Mouse (Mus musculus) MEL (cell line): Measurements from ENCODE around the gene Map3k12.

Experiments used
- CHD1 ChIP-seq: IDR thresholded peaks from 2 replicates; pipeline ENCODE4 v1.6.1; 2012; ENCODE audit warnings: low read depth, mild to moderate bottlenecking, inconsistent platforms, low read length, improper control_type of control experiment
- CTCF ChIP-seq, 3 experiments: IDR thresholded peaks in 2 of 3; conservative IDR thresholded peaks in 1 of 3; 2 replicates each; pipeline ENCODE4 v1.5.1; 2011 to 2012; ENCODE audit warnings: low read length in 3 of 3, low read depth in 2 of 3, mild to moderate bottlenecking in 2 of 3, improper control_type of control experiment in 1 of 3, inconsistent platforms in 1 of 3, mixed read lengths in 1 of 3, moderate library complexity in 1 of 3; ENCODE audit not compliant: control insufficient read depth in 1 of 3, insufficient read depth in 1 of 3, poor library complexity in 1 of 3, severe bottlenecking in 1 of 3
- GATA1 ChIP-seq: IDR thresholded peaks from 2 replicates; pipeline ENCODE4 v1.6.1; 2011; ENCODE audit warnings: low read depth, low read length, improper control_type of control experiment
- HCFC1 ChIP-seq: IDR thresholded peaks from 2 replicates; pipeline ENCODE4 v1.6.1; 2012; ENCODE audit warnings: low read depth, mild to moderate bottlenecking, inconsistent platforms, low read length, improper control_type of control experiment, moderate library complexity
- MAFK ChIP-seq: IDR thresholded peaks from 2 replicates; pipeline ENCODE4 v1.6.1; 2011; ENCODE audit warnings: low read depth, mild to moderate bottlenecking, low read length, improper control_type of control experiment, borderline replicate concordance
- MYC ChIP-seq: IDR thresholded peaks from 2 replicates; pipeline ENCODE4 v1.6.1; 2011; ENCODE audit warnings: low read depth, mild to moderate bottlenecking, low read length, improper control_type of control experiment, moderate library complexity
- NRF1 ChIP-seq: IDR thresholded peaks from 2 replicates; pipeline ENCODE4 v1.6.1; 2014; ENCODE audit warnings: low read depth, mild to moderate bottlenecking, inconsistent platforms, low read length, improper control_type of control experiment, moderate library complexity; ENCODE audit not compliant: poor library complexity, insufficient read depth, severe bottlenecking
- POLR2A ChIP-seq, 2 experiments: IDR thresholded peaks; 2 replicates each; pipeline ENCODE4 v1.6.1; 2011 to 2012; ENCODE audit warnings: low read length in 2 of 2, mild to moderate bottlenecking in 2 of 2, control low read depth in 1 of 2, improper control_type of control experiment in 1 of 2, low read depth in 1 of 2, moderate library complexity in 1 of 2; ENCODE audit not compliant: control insufficient read depth in 1 of 2, insufficient read depth in 1 of 2, poor library complexity in 1 of 2
- POLR2AphosphoS2 ChIP-seq: IDR thresholded peaks from 2 replicates; pipeline ENCODE4 v1.6.1; 2011; ENCODE audit warnings: low read length, improper control_type of control experiment
- TAL1 ChIP-seq: IDR thresholded peaks from 2 replicates; pipeline ENCODE4 v1.6.1; 2012; ENCODE audit warnings: mild to moderate bottlenecking, inconsistent platforms, low read length, moderate library complexity, mixed read lengths
- USF2 ChIP-seq, 2 experiments: IDR thresholded peaks; 2 replicates each; pipeline ENCODE4 v1.6.1; 2011 to 2012; ENCODE audit warnings: improper control_type of control experiment in 2 of 2, low read length in 2 of 2, borderline replicate concordance in 1 of 2, inconsistent platforms in 1 of 2, low read depth in 1 of 2, mild to moderate bottlenecking in 1 of 2; ENCODE audit not compliant: insufficient read depth in 1 of 2
- ZKSCAN1 ChIP-seq: IDR thresholded peaks from 2 replicates; pipeline ENCODE4 v1.6.1; 2012; ENCODE audit warnings: low read depth, mild to moderate bottlenecking, inconsistent platforms, low read length, improper control_type of control experiment, moderate library complexity
- ZNF384 ChIP-seq: IDR thresholded peaks from 2 replicates; pipeline ENCODE4 v1.6.1; 2012; ENCODE audit warnings: low read depth, mild to moderate bottlenecking, inconsistent platforms, low read length, improper control_type of control experiment

GRCm38 (mm10) chr15:102501084-102501814 is 15.6 kb downstream of the Map3k12 start:
- TF ChIP-seq CTCF (IDR thresholded peaks at IDR 0.05 in 2 of 3, conservative IDR thresholded peaks at IDR 0.05 in 1 of 3; ENCODE audit: control insufficient read depth in 1 of 3, insufficient read depth in 1 of 3, low read depth in 2 of 3, low read length in 3 of 3, poor library complexity in 1 of 3, severe bottlenecking in 1 of 3) (no peak), POLR2A (IDR thresholded peaks at IDR 0.05; ENCODE audit: control insufficient read depth in 1 of 2, insufficient read depth in 1 of 2, low read depth in 1 of 2, low read length in 2 of 2, poor library complexity in 1 of 2) (no peak), NRF1 (no peak), POLR2AphosphoS2 (no peak; the same call in none of the 2 replicates), GATA1 (no peak), TAL1 (no peak), USF2 (IDR thresholded peaks at IDR 0.05; ENCODE audit: borderline replicate concordance in 1 of 2, insufficient read depth in 1 of 2, low read depth in 1 of 2, low read length in 2 of 2) (no peak), ZNF384 (no peak), ZKSCAN1 (no peak), CHD1 (no peak), HCFC1 (no peak), MAFK (no peak), MYC (no peak)
